Mouse (Mus musculus) intestine, embryonic 15.5 days (tissue): Measurements from ENCODE around the gene Galk1. TPM values are rescaled to one million over a fixed set of nuclear protein-coding genes. Genes with fewer than 3 reads are reported as not detected.

Experiments
- ATAC-seq: fragments of 200-750 bp; cut with Nextera tagmentation; 2 replicates; pipeline ENCODE4 v1.8.0; 2017; ENCODE audit warnings: moderate TSS enrichment, moderate library complexity
- H3K27ac ChIP-seq: fragments of 300-500 bp; sonication (generic); 2 replicates; pipeline ENCODE4 v1.5.1; 2015; ENCODE audit warnings: mild to moderate bottlenecking, inconsistent platforms
- H3K27me3 ChIP-seq: fragments of 300-500 bp; sonication (generic); replicated peaks from 2 replicates; pipeline ENCODE4 v1.6.1; 2015; ENCODE audit warnings: inconsistent platforms
- H3K36me3 ChIP-seq: fragments of 300-500 bp; sonication (generic); 2 replicates; pipeline ENCODE4 v1.6.1; 2015; ENCODE audit warnings: inconsistent platforms
- H3K4me1 ChIP-seq: fragments of 300-500 bp; sonication (generic); replicated peaks from 2 replicates; pipeline ENCODE4 v1.6.1; 2015; ENCODE audit warnings: inconsistent platforms
- H3K4me2 ChIP-seq: fragments of 300-500 bp; sonication (generic); replicated peaks from 2 replicates; pipeline ENCODE4 v1.6.1; 2015; ENCODE audit warnings: mild to moderate bottlenecking, inconsistent platforms
- H3K4me3 ChIP-seq: fragments of 300-500 bp; sonication (generic); replicated peaks from 2 replicates; pipeline ENCODE4 v1.5.1; 2015; ENCODE audit warnings: inconsistent platforms
- H3K9ac ChIP-seq: fragments of 300-500 bp; sonication (generic); 2 replicates; pipeline ENCODE4 v1.6.1; 2015; ENCODE audit warnings: inconsistent platforms
- H3K9me3 ChIP-seq: fragments of 300-500 bp; sonication (generic); 2 replicates; pipeline ENCODE4 v1.6.1; 2016; ENCODE audit warnings: inconsistent platforms
- WGBS: fragments of 180-500 bp; shearing (Covaris S2); methylation state at CpG from one replicate; pipeline ENCODE4 v1.1.7; 2015; 5-methylcytosine and 5-hydroxymethylcytosine counted together
- polyA plus RNA-seq: library from polyadenylated mRNA; unstranded; fragments of >200 nt; fragmentation: Nextera tagmentation; extraction: Ambion mirVana; gene quantifications from 2 replicates; pipeline ENCODE4 v1.2.1, GENCODE M21; 2015

Gene Galk1
- polyA plus RNA-seq, 1 experiment from 2014 or later = 274 TPM

DNA sequence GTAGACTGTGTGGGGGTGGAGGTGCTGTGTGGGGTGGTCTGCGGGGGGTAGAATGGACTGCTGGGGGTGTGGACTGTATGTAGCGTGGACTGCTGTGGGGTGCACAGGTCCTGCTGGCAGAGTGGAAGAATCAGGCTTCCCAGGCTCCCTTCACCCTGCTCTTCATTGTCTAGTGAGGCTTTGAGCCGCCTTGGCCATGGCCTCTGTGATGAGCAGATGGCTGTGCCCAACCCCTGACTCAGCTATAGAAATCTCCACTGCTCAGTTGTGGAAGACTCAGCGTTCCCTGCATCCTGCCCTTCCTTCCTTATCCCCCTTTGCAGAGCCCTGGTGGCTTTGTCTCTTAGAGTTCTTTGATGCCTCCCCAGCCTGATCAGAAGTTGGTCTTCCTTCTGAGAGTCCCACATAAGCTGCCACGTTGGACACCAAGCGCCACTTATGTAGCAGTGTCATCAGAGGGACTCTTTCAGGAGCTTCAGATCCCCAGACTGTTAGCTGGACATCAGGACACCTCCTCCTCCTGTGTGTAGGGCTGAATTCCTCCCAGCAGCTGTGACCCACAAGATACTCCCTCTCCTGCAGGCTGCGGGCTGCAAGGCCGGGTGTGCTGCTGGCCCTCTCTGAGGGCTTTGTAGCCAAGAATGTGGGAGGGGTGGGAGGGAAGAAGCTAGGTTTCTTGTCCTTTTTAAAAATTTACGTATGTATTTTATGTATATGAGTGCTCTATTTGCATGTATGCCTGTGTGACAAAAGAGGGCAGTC, 49.7 kb downstream of the Galk1 start:
- no peak overlapping the region for H3K4me3 ChIP-seq
- no peak overlapping the region for H3K27ac ChIP-seq
- H3K27me3 ChIP-seq = no peaks in the 10 kb centered on the region
- peaks cover 58% of the 10 kb centered on the region for H3K36me3 ChIP-seq
- WGBS = 92% methylated on average over 9 of the region's 9 CpGs
- H3K4me1 ChIP-seq = no peaks in the 10 kb centered on the region
- H3K9ac ChIP-seq = no peak overlapping the region
- ATAC-seq = no peak
- H3K4me2 ChIP-seq = no peak overlapping the region
- no peaks in the 10 kb centered on the region; the same call in 1 of the 2 replicates for H3K9me3 ChIP-seq

DNA sequence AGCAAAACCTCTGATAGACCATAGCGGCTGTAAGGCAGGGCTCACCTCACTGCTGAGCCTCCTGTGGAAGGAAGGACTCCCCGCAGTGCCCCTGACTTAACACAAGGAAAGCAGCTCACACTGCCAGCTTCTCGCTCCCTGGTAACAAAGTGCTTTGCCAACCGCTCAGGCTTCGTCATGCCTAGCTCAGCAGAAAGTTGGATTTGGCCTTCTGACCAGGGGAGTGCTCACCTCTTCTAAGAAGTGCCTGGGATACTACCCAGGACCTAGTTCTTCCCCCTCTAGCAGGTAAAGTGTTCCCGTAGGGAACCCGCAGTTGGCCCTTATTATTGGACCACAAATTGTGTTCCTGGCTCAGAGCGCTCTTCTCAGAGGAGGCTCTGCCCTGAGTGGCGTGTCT, 53.5 kb downstream of the Galk1 start:
- 95% methylated on average over 9 of the region's 9 CpGs for WGBS
- no peaks in the 10 kb centered on the region for H3K9me3 ChIP-seq
- no peak overlapping the region for H3K9ac ChIP-seq
- H3K27me3 ChIP-seq = no peaks in the 10 kb centered on the region
- no peak overlapping the region for H3K27ac ChIP-seq
- no peak for ATAC-seq
- H3K36me3 ChIP-seq = peaks cover 36% of the 10 kb centered on the region
- no peak overlapping the region for H3K4me3 ChIP-seq
- H3K4me2 ChIP-seq = no peak overlapping the region
- H3K4me1 ChIP-seq = peaks cover 20% of the 10 kb centered on the region

Other genes with a start within 250 kb of the Galk1 start
- gene Tmem94, start 247.3 kb downstream of the Galk1 start, polyA plus RNA-seq = 18.6 and 20.8 TPM in 2 replicates
- gene Caskin2, start 199.1 kb downstream of the Galk1 start, polyA plus RNA-seq = 12.0 and 12.1 TPM in 2 replicates
- gene Tsen54, start 198.0 kb downstream of the Galk1 start, polyA plus RNA-seq = 31.3 and 34.9 TPM in 2 replicates
- gene Llgl2, start 188.7 kb downstream of the Galk1 start, polyA plus RNA-seq = 77.2 and 80.6 TPM in 2 replicates
- 95.2 and 111 TPM in 2 replicates for gene Myo15b, start 154.3 kb downstream of the Galk1 start, polyA plus RNA-seq
- gene Smim5, start 112.8 kb downstream of the Galk1 start, polyA plus RNA-seq = 1.6 and 3.0 TPM in 2 replicates
- gene Smim6, start 100.7 kb downstream of the Galk1 start, polyA plus RNA-seq = 25.4 and 31.4 TPM in 2 replicates
- gene Sap30bp, start 79.4 kb downstream of the Galk1 start, polyA plus RNA-seq = 31.6 and 38.2 TPM in 2 replicates
- gene Recql5, start 79.2 kb downstream of the Galk1 start, polyA plus RNA-seq = 16.2 and 21.0 TPM in 2 replicates
- gene Itgb4, start 38.0 kb downstream of the Galk1 start, polyA plus RNA-seq = 7.9 and 10.0 TPM in 2 replicates
- 1,398 and 1,618 TPM in 2 replicates for gene H3f3b, start 15.2 kb upstream of the Galk1 start, polyA plus RNA-seq
- gene Unk, start 17.6 kb upstream of the Galk1 start, polyA plus RNA-seq = 25.7 and 27.4 TPM in 2 replicates
- 4.2 and 5.2 TPM in 2 replicates for gene Unc13d, start 65.2 kb upstream of the Galk1 start, polyA plus RNA-seq
- 93.5 and 98.1 TPM in 2 replicates for gene Wbp2, start 74.3 kb upstream of the Galk1 start, polyA plus RNA-seq
- gene Trim47, start 114.5 kb upstream of the Galk1 start, polyA plus RNA-seq = 18.0 and 20.9 TPM in 2 replicates
- gene Trim65, start 118.4 kb upstream of the Galk1 start, polyA plus RNA-seq = 6.4 and 7.1 TPM in 2 replicates
- gene Mrpl38, start 126.1 kb upstream of the Galk1 start, polyA plus RNA-seq = 107 and 109 TPM in 2 replicates
- 20.8 and 22.0 TPM in 2 replicates for gene Fbf1, start 155.4 kb upstream of the Galk1 start, polyA plus RNA-seq
- 98.0 and 100 TPM in 2 replicates for gene Ten1, start 186.1 kb upstream of the Galk1 start, polyA plus RNA-seq
- gene Acox1, start 186.3 kb upstream of the Galk1 start, polyA plus RNA-seq = 56.9 and 59.4 TPM in 2 replicates
- 3.3 and 3.4 TPM in 2 replicates for gene Evpl, start 225.4 kb upstream of the Galk1 start, polyA plus RNA-seq